Mouse (Mus musculus) liver, adult 2 months (tissue): ENCODE measurements around the gene A330070K13Rik. TPM values are rescaled to one million over a fixed set of nuclear protein-coding genes. Genes with fewer than 3 reads are reported as not detected.

Source experiments
- DNase-seq: peaks from one replicate; pipeline ENCODE4 v3.0.0-alpha.2; 2011; ENCODE audit warnings: low read depth, low spot score; ENCODE audit errors: extremely low read depth
- H3K27ac ChIP-seq: fragments of 200-500 bp; replicated peaks from 2 replicates; pipeline ENCODE4 v1.5.1; 2012; ENCODE audit warnings: low read depth, mild to moderate bottlenecking, control low read depth, inconsistent platforms, low read length; ENCODE audit not compliant: insufficient read depth
- H3K27me3 ChIP-seq: fragments of 200-500 bp; 2 replicates; pipeline ENCODE4 v1.6.1; 2012; ENCODE audit warnings: mild to moderate bottlenecking, moderate library complexity, low read length, inconsistent platforms; ENCODE audit not compliant: control insufficient read depth, insufficient read depth
- H3K36me3 ChIP-seq: fragments of 200-500 bp; 2 replicates; pipeline ENCODE4 v1.6.1; 2012; ENCODE audit warnings: low read length, inconsistent platforms; ENCODE audit not compliant: control insufficient read depth, insufficient read depth
- H3K4me1 ChIP-seq: fragments of 200-500 bp; 2 replicates; pipeline ENCODE4 v1.6.1; 2011; ENCODE audit warnings: low read length; ENCODE audit not compliant: control insufficient read depth, insufficient read depth
- H3K4me3 ChIP-seq: fragments of 200-500 bp; 2 replicates; pipeline ENCODE4 v1.5.1; 2011; ENCODE audit warnings: low read depth, mild to moderate bottlenecking, control low read depth, low read length, moderate library complexity; ENCODE audit not compliant: insufficient read depth
- H3K79me2 ChIP-seq: fragments of 200-500 bp; 2 replicates; pipeline ENCODE4 v1.6.1; 2012; ENCODE audit warnings: inconsistent platforms, mild to moderate bottlenecking, low read length, moderate library complexity; ENCODE audit not compliant: control insufficient read depth, insufficient read depth
- H3K9ac ChIP-seq: fragments of 200-500 bp; 2 replicates; pipeline ENCODE4 v1.6.1; 2012; ENCODE audit warnings: low read depth, mild to moderate bottlenecking, control low read depth, inconsistent platforms, low read length
- CTCF ChIP-seq: fragments of 200-500 bp; IDR thresholded peaks from 2 replicates; pipeline ENCODE4 v1.5.1; 2011; ENCODE audit warnings: low read depth, low read length, control low read depth
- POLR2A ChIP-seq: fragments of 200-500 bp; IDR thresholded peaks from 2 replicates; pipeline ENCODE4 v1.6.1; 2011; ENCODE audit warnings: low read length, control low read depth; ENCODE audit not compliant: insufficient read depth; ENCODE audit errors: extremely low read depth
- WGBS: fragments of 180-500 bp; shearing (Covaris S2); methylation state at CpG from one replicate; pipeline ENCODE4 v1.1.7; 2018; 5-methylcytosine and 5-hydroxymethylcytosine counted together
- polyA plus RNA-seq: library from polyadenylated mRNA; depleted of rRNA; stranded (reverse); fragments of >200 nt; gene quantifications from 2 replicates; pipeline ENCODE4 v1.2.3, GENCODE M21; 2012
- total RNA-seq: library from RNA; depleted of rRNA; stranded (reverse); fragments of >200 nt; gene quantifications from 2 replicates; pipeline ENCODE4 v1.2.3, GENCODE M21; 2014

A330070K13Rik gene
- total and polyA plus RNA-seq, 2 experiments, result not detected

GRCm38 (mm10) chr5:130395142-130395541 is 10.7 kb upstream of the A330070K13Rik start:
- Histone ChIP-seq H3K9ac (no peak overlapping the region), H3K79me2 (no peaks in the 10 kb centered on the region), H3K27me3 (no peaks in the 10 kb centered on the region), H3K4me3 (no peak overlapping the region), H3K36me3 (no peaks in the 10 kb centered on the region), H3K27ac (no peak overlapping the region), H3K4me1 (no peaks in the 10 kb centered on the region)
- WGBS, result 67% methylated on average over 6 of the region's 6 CpGs
- DNase-seq, result no peak
- no peak for TF ChIP-seq POLR2A
- TF ChIP-seq CTCF, result no peak

- no peaks in the 10 kb centered on the region for H3K79me2 ChIP-seq
- no peak overlapping the region for H3K27ac ChIP-seq
- no peaks in the 10 kb centered on the region for H3K4me1 ChIP-seq
- no peak overlapping the region for H3K9ac ChIP-seq
- WGBS, result 72% methylated on average over 8 of the region's 8 CpGs
- no peak overlapping the region for H3K4me3 ChIP-seq
- no peak for DNase-seq
- H3K27me3 ChIP-seq, result no peaks in the 10 kb centered on the region
- no peak for TF ChIP-seq CTCF
- no peak for TF ChIP-seq POLR2A
- no peaks in the 10 kb centered on the region for H3K36me3 ChIP-seq
Observed at GRCm38 (mm10) chr5:130394386-130394785, 10.0 kb upstream of the A330070K13Rik start.

GRCm38 (mm10) chr5:130393618-130394355 is 9.4 kb upstream of the A330070K13Rik start:
- Histone ChIP-seq H3K9ac (no peak overlapping the region), H3K27me3 (no peaks in the 10 kb centered on the region), H3K4me1 (no peaks in the 10 kb centered on the region), H3K36me3 (no peaks in the 10 kb centered on the region), H3K4me3 (no peak overlapping the region), H3K27ac (no peak overlapping the region), H3K79me2 (no peaks in the 10 kb centered on the region)
- 55% methylated on average over 8 of the region's 8 CpGs for WGBS
- no peak for DNase-seq
- no peak for TF ChIP-seq CTCF
- no peak for TF ChIP-seq POLR2A

- no peak overlapping the region for H3K27ac ChIP-seq
- no peak for DNase-seq
- H3K36me3 ChIP-seq, result no peaks in the 10 kb centered on the region
- 84% methylated on average over 7 of the region's 7 CpGs for WGBS
- H3K79me2 ChIP-seq, result no peaks in the 10 kb centered on the region
- H3K4me1 ChIP-seq, result no peaks in the 10 kb centered on the region
- H3K9ac ChIP-seq, result no peak overlapping the region
- no peak for TF ChIP-seq CTCF
- TF ChIP-seq POLR2A, result no peak
- H3K27me3 ChIP-seq, result no peaks in the 10 kb centered on the region
- no peak overlapping the region for H3K4me3 ChIP-seq
Observed at GRCm38 (mm10) chr5:130386418-130386817, 2.0 kb upstream of the A330070K13Rik start.

- DNase-seq, result no peak
- Histone ChIP-seq H3K4me1 (no peaks in the 10 kb centered on the region), H3K4me3 (no peak overlapping the region), H3K36me3 (no peaks in the 10 kb centered on the region), H3K27ac (no peak overlapping the region), H3K27me3 (no peaks in the 10 kb centered on the region), H3K79me2 (no peaks in the 10 kb centered on the region; the same call in 1 of the 2 replicates), H3K9ac (no peak overlapping the region)
- WGBS, result 85% methylated on average over 3 of the region's 3 CpGs
- TF ChIP-seq POLR2A, result no peak
- TF ChIP-seq CTCF, result no peak
Observed at GRCm38 (mm10) chr5:130375411-130375810, 9.0 kb downstream of the A330070K13Rik start.

- DNase-seq, result peak; percentile 67
- no peaks in the 10 kb centered on the region for H3K27me3 ChIP-seq
- H3K36me3 ChIP-seq, result no peaks in the 10 kb centered on the region
- no peaks in the 10 kb centered on the region for H3K79me2 ChIP-seq
- H3K4me3 ChIP-seq, result peak within 1 kb of the TSS; percentile 89
- H3K27ac ChIP-seq, result peak within 1 kb of the TSS; percentile 71
- TF ChIP-seq POLR2A (no peak), CTCF (no peak)
- H3K4me1 ChIP-seq, result no peaks in the 10 kb centered on the region
- 60% methylated on average over 11 of the region's 11 CpGs for WGBS
- H3K9ac ChIP-seq, result peak within 1 kb of the TSS; percentile 67; the same call in 1 of the 2 replicates
Observed at GRCm38 (mm10) chr5:130369237-130369636, 15.2 kb downstream of the A330070K13Rik start, which contains the start of gene Caln1. Caln1 (plus strand) TSS chr5:130369455.
